Mouse (Mus musculus) embryonic facial prominence, embryonic 12.5 days (tissue): ENCODE results near the gene Erc2. TPM values are rescaled to one million over a fixed set of nuclear protein-coding genes. Genes with fewer than 3 reads are reported as not detected.
A peak's percentile ranks its signal among the peaks of the same experiment; 100 is the strongest.
"Not testable (repeated sequence)": the region's sequence is repeated elsewhere in the genome, so short reads cannot be mapped to it uniquely, and the experiment has no call there.

Experiments
- ATAC-seq: fragments of 200-750 bp; cut with Nextera tagmentation; 2 replicates; pipeline ENCODE4 v1.8.0; 2017; ENCODE audit not compliant: insufficient number of reproducible peaks, insufficient read depth, low FRiP score, low TSS enrichment
- H3K27ac ChIP-seq: fragments of 300-500 bp; sonication (generic); 2 replicates; pipeline ENCODE4 v1.5.1; 2016; ENCODE audit warnings: mild to moderate bottlenecking
- H3K27me3 ChIP-seq: fragments of 300-500 bp; sonication (generic); 2 replicates; pipeline ENCODE4 v1.6.1; 2016; ENCODE audit warnings: mild to moderate bottlenecking, moderate library complexity
- H3K36me3 ChIP-seq: fragments of 300-500 bp; sonication (generic); 2 replicates; pipeline ENCODE4 v1.6.1; 2016; ENCODE audit warnings: mild to moderate bottlenecking
- H3K4me1 ChIP-seq: fragments of 300-500 bp; sonication (generic); 2 replicates; pipeline ENCODE4 v1.6.1; 2016
- H3K4me2 ChIP-seq: fragments of 300-500 bp; sonication (generic); replicated peaks from 2 replicates; pipeline ENCODE4 v1.6.1; 2016; ENCODE audit warnings: mild to moderate bottlenecking, moderate library complexity
- H3K4me3 ChIP-seq: fragments of 300-500 bp; sonication (generic); 2 replicates; pipeline ENCODE4 v1.5.1; 2016; ENCODE audit warnings: mild to moderate bottlenecking
- H3K9ac ChIP-seq: fragments of 300-500 bp; sonication (generic); 2 replicates; pipeline ENCODE4 v1.6.1; 2016; ENCODE audit warnings: mild to moderate bottlenecking, moderate library complexity
- H3K9me3 ChIP-seq: fragments of 300-500 bp; sonication (generic); 2 replicates; pipeline ENCODE4 v1.6.1; 2016; ENCODE audit warnings: mild to moderate bottlenecking, moderate library complexity
- WGBS: fragments of 180-500 bp; shearing (Covaris S2); methylation state at CpG from one replicate; pipeline ENCODE4 v1.1.7; 2016; 5-methylcytosine and 5-hydroxymethylcytosine counted together
- polyA plus RNA-seq: library from polyadenylated mRNA; unstranded; fragments of >200 nt; fragmentation: Nextera tagmentation; extraction: Ambion mirVana; gene quantifications from 2 replicates; pipeline ENCODE4 v1.2.1, GENCODE M21; 2016

Gene Erc2
- polyA plus RNA-seq = 12.0 and 12.9 TPM in 2 replicates

DNA sequence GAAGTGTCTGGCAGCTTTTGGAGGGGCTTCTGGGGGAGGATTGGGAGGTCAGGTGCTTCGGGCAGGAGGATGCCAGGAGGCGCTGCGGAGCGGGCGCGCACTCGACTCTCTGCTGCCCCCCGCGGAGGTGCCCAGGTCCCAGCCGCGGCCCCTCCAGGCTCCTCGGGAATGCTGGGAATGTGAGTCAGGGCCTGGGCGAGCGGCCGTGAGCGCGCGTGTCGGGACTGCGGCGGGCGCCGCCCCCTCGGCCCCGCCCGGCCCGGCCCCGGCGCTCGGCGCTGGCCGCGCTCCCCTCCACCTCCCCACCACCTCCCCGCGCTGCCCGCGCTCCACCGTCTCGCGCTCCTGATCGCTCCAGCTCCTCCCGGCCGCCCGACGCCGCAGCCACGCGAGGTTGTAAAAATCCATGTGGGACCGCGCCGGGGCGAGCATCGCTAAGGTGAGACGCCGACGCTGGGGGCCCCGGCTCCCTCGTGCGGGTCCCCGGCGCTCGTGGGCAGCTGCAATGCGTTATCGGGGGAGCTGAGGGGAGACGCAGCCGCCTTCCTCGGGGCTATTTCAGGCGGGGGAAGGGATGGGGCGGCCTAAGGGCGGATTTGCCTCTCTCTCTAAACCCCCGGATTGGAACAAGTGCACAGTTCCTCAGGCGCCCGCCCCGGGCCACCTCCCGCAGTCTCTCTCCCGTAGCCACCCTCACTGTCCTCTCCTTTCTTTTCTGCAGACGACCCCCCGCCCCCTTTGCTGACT lies at the start of gene Erc2:
Gene Erc2, plus strand, starts transcription at position 253 of the 747 bp plus-strand sequence.
- Histone ChIP-seq H3K9me3 (no peaks in the 10 kb centered on the region), H3K36me3 (no peaks in the 10 kb centered on the region), H3K27ac (0 out of 2 replicates have a peak within 1 kb of the TSS, but pooled peaks have one; percentile 36), H3K27me3 (peaks cover 14% of the 10 kb centered on the region; the same call in 1 of the 2 replicates), H3K9ac (peak within 1 kb of the TSS; percentile 66), H3K4me1 (0 out of 2 replicates have a peak, but pooled peaks cover 8% of the 10 kb centered on the region), H3K4me2 (peak within 1 kb of the TSS; percentile 96), H3K4me3 (peak within 1 kb of the TSS; percentile 64)
- WGBS = under 1% methylated on average over 77 of the region's 78 CpGs
- peak; percentile 94 for ATAC-seq

- no peak overlapping the region for H3K27ac ChIP-seq
- WGBS = 81% methylated on average over 2 of the region's 2 CpGs
- H3K4me3 ChIP-seq = no peak overlapping the region
- no peak overlapping the region for H3K4me2 ChIP-seq
- no peaks in the 10 kb centered on the region for H3K36me3 ChIP-seq
- H3K9me3 ChIP-seq = peaks cover 6% of the 10 kb centered on the region; the same call in 1 of the 2 replicates
- no peak for ATAC-seq
- no peaks in the 10 kb centered on the region for H3K4me1 ChIP-seq
- no peaks in the 10 kb centered on the region for H3K27me3 ChIP-seq
- H3K9ac ChIP-seq = no peak overlapping the region
Measured at GRCm38 (mm10) chr14:27578443-27578842, 43.8 kb upstream of the Erc2 start.

GRCm38 (mm10) chr14:27589616-27590015 lies 32.6 kb upstream of the Erc2 start:
- H3K27ac ChIP-seq, H3K4me3 ChIP-seq, H3K4me1 ChIP-seq, H3K4me2 ChIP-seq, H3K9me3 ChIP-seq, ATAC-seq, H3K27me3 ChIP-seq, H3K9ac ChIP-seq, H3K36me3 ChIP-seq: not testable (repeated sequence)

GRCm38 (mm10) chr14:27592163-27592562 lies 30.1 kb upstream of the Erc2 start:
- Histone ChIP-seq H3K27ac (no peak overlapping the region), H3K4me2 (no peak overlapping the region), H3K27me3 (no peaks in the 10 kb centered on the region), H3K9me3 (0 out of 2 replicates have a peak, but pooled peaks cover 5% of the 10 kb centered on the region), H3K36me3 (no peaks in the 10 kb centered on the region), H3K9ac (no peak overlapping the region), H3K4me1 (no peaks in the 10 kb centered on the region), H3K4me3 (no peak overlapping the region)
- ATAC-seq = no peak
- 89% methylated on average over 7 of the region's 7 CpGs for WGBS

- H3K4me2 ChIP-seq = no peak overlapping the region
- H3K4me3 ChIP-seq = no peak overlapping the region
- H3K9me3 ChIP-seq = 0 out of 2 replicates have a peak, but pooled peaks cover 5% of the 10 kb centered on the region
- no peaks in the 10 kb centered on the region for H3K4me1 ChIP-seq
- no peak for ATAC-seq
- 4% methylated on average over 7 of the region's 7 CpGs for WGBS
- H3K9ac ChIP-seq = no peak overlapping the region
- no peaks in the 10 kb centered on the region for H3K27me3 ChIP-seq
- H3K27ac ChIP-seq = no peak overlapping the region
- no peaks in the 10 kb centered on the region for H3K36me3 ChIP-seq
Measured at GRCm38 (mm10) chr14:27596265-27596664, 26.0 kb upstream of the Erc2 start.

- H3K4me3 ChIP-seq = no peak overlapping the region
- WGBS = 74% methylated on average over 13 of the region's 13 CpGs
- no peak overlapping the region for H3K4me2 ChIP-seq
- H3K4me1 ChIP-seq = no peaks in the 10 kb centered on the region
- ATAC-seq = no peak
- H3K36me3 ChIP-seq = no peaks in the 10 kb centered on the region
- no peaks in the 10 kb centered on the region for H3K9me3 ChIP-seq
- H3K27ac ChIP-seq = no peak overlapping the region
- H3K9ac ChIP-seq = no peak overlapping the region
- H3K27me3 ChIP-seq = no peaks in the 10 kb centered on the region
Measured at GRCm38 (mm10) chr14:27602136-27602535, 20.1 kb upstream of the Erc2 start.

DNA sequence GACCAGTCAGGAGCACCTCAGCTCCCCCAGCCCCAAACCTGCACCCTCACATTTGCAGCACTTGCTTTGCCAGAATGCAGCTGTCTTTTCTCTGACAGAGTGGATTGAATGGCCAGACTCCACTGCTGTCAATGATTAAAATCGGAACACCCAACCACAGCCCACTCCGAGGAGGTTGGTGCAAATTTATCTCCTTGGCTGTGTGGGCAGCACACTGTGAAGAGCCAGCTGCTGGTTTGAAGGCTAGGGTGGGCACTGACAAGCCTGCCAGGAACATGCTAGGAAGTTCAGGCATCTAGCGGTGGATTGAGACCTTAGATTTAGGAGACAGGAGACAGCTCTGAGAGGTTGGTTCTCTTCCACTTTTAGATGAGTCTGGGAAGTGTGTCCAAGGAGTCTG lies 14.8 kb upstream of the Erc2 start:
- Histone ChIP-seq H3K27me3 (no peaks in the 10 kb centered on the region), H3K4me1 (no peaks in the 10 kb centered on the region), H3K4me2 (no peak overlapping the region), H3K27ac (no peak overlapping the region), H3K9ac (no peak overlapping the region), H3K9me3 (no peaks in the 10 kb centered on the region), H3K4me3 (no peak overlapping the region), H3K36me3 (no peaks in the 10 kb centered on the region)
- WGBS = 73% methylated on average over 3 of the region's 3 CpGs
- ATAC-seq = no peak

DNA sequence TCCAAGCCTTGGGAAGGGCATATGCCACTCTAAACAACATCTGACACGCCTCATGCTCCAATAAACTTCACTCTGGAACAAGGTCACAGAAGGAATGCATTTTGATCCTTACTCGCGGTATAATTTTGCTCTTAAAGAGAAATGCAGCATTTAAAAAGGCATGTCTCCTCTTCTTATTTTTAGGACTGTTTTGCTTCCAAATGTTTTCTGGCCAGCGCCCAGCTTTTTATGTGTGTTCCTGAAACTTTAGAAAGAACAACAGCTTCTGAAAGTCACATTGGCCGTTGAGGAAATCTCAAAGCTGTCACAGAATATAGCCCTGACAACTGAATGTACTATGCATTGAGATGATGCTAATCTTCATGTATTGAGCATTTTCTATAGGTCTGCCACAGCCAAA lies 8.5 kb upstream of the Erc2 start:
- 64% methylated on average over 5 of the region's 5 CpGs for WGBS
- Histone ChIP-seq H3K27ac (no peak overlapping the region), H3K9ac (no peak overlapping the region), H3K36me3 (no peaks in the 10 kb centered on the region), H3K27me3 (no peaks in the 10 kb centered on the region), H3K4me2 (no peak overlapping the region), H3K4me1 (no peaks in the 10 kb centered on the region), H3K9me3 (no peaks in the 10 kb centered on the region), H3K4me3 (no peak overlapping the region)
- ATAC-seq = no peak

DNA sequence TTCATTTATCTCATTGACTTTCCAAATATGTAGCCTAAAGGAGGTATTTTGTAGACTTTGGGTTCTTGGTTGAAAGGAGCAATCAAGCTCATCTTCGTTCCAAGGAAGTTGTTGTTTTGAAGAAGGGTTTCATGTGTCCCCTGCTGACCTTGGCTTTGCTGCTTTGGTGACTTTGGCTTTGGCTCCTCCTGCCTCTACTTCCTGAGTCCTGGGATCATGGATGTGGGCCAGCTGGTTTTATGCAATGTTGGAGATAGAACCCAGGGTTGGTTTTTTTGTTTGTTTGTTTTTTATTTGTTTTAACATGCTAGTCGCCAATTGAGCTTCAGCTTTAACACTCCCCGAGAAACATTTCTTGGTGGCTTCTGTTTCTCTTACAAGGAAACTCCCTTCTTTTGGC lies 4.9 kb upstream of the Erc2 start:
- no peaks in the 10 kb centered on the region for H3K36me3 ChIP-seq
- H3K27me3 ChIP-seq = no peaks in the 10 kb centered on the region; the same call in 1 of the 2 replicates
- no peak overlapping the region for H3K27ac ChIP-seq
- no peak overlapping the region for H3K4me2 ChIP-seq
- H3K4me1 ChIP-seq = no peaks in the 10 kb centered on the region
- no peak overlapping the region for H3K9ac ChIP-seq
- no peak for ATAC-seq
- 69% methylated on average over 3 of the region's 3 CpGs for WGBS
- H3K9me3 ChIP-seq = no peaks in the 10 kb centered on the region
- no peak overlapping the region for H3K4me3 ChIP-seq

GRCm38 (mm10) chr14:27621576-27621975 lies 652 bp upstream of the Erc2 start:
- no peaks in the 10 kb centered on the region for H3K9me3 ChIP-seq
- H3K4me2 ChIP-seq = no peak overlapping the region; the same call in 1 of the 2 replicates
- H3K27me3 ChIP-seq = peaks cover 14% of the 10 kb centered on the region; the same call in 1 of the 2 replicates
- no peak for ATAC-seq
- no peak overlapping the region for H3K27ac ChIP-seq
- H3K9ac ChIP-seq = no peak overlapping the region
- no peak overlapping the region for H3K4me3 ChIP-seq
- 41% methylated on average over 8 of the region's 8 CpGs for WGBS
- 0 out of 2 replicates have a peak, but pooled peaks cover 8% of the 10 kb centered on the region for H3K4me1 ChIP-seq
- H3K36me3 ChIP-seq = no peaks in the 10 kb centered on the region

DNA sequence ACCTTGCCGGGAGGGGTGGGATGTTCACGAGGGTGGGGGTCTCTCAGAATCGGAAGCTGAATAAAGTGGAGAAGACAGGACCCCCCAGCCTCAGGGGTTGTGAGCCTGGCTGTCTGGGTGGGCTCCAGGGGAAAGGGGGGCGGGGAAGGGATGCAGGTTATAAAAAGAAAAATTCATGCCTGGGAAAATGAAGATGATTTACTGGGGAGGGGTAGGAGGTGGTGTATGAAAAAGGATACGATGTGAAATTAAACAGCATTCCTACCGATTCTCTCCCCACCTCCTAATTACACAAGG lies 643 bp downstream of the Erc2 start:
- no peak for ATAC-seq
- WGBS = 0% methylated on average over 6 of the region's 6 CpGs
- H3K27me3 ChIP-seq = peaks cover 14% of the 10 kb centered on the region; the same call in 1 of the 2 replicates
- no peaks in the 10 kb centered on the region for H3K36me3 ChIP-seq
- H3K4me3 ChIP-seq = peak overlapping the region; percentile 64
- 0 out of 2 replicates have a peak, but pooled peaks cover 8% of the 10 kb centered on the region for H3K4me1 ChIP-seq
- peak overlapping the region; percentile 96 for H3K4me2 ChIP-seq
- peak overlapping the region; percentile 66 for H3K9ac ChIP-seq
- H3K9me3 ChIP-seq = no peaks in the 10 kb centered on the region
- H3K27ac ChIP-seq = 0 out of 2 replicates have a peak overlapping the region, but pooled peaks have one; percentile 36

DNA sequence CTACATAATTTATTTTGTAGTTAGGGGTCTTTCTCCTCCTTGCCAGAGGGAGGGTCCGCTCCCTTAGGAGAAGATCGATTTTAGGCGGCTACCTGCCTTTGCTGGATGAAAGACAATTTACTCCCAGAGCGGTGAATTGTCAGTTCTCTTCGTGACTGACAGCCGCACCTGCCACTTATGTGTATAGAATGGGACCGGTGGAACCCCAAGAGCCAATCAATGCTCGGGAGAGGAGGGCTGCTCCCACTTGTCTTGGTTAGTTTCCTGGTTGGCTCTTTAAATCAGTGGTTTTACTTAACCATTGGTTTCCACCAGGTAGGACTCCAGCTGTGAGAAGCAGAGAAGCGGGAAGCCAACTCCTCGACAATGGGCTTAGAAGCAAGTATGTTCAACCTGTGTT lies 1.1 kb downstream of the Erc2 start:
- WGBS = 5% methylated on average over 10 of the region's 10 CpGs
- Histone ChIP-seq H3K4me1 (0 out of 2 replicates have a peak, but pooled peaks cover 8% of the 10 kb centered on the region), H3K36me3 (no peaks in the 10 kb centered on the region), H3K4me2 (peak overlapping the region; percentile 96), H3K27me3 (peaks cover 14% of the 10 kb centered on the region; the same call in 1 of the 2 replicates), H3K4me3 (peak overlapping the region; percentile 64; the same call in 1 of the 2 replicates), H3K9me3 (no peaks in the 10 kb centered on the region), H3K9ac (no peak overlapping the region), H3K27ac (no peak overlapping the region)
- no peak for ATAC-seq
